Mouse (Mus musculus) forebrain, embryonic 11.5 days (tissue): ENCODE measurements at regions not wholly inside any gene's neighbourhood (a gene's known extent, or its start where the extent isn't known, plus 50 kb on each side); places are given as distances from the start of the nearest gene placed in this dataset.

Experiments used
- ATAC-seq: fragments of 200-750 bp; cut with Nextera tagmentation; replicated peaks from 2 replicates; pipeline ENCODE4 v1.8.0; 2017; ENCODE audit warnings: moderate TSS enrichment; ENCODE audit not compliant: low FRiP score
- DNase-seq: peaks from one replicate; pipeline ENCODE4 v3.0.0-alpha.2; 2017; ENCODE audit warnings: low spot score
- H3K27ac ChIP-seq: fragments of 300-500 bp; sonication (generic); 2 replicates; pipeline ENCODE4 v1.5.1; 2014; ENCODE audit warnings: low read depth, low read length
- H3K27me3 ChIP-seq: fragments of 300-500 bp; sonication (generic); 2 replicates; pipeline ENCODE4 v1.6.1; 2014; ENCODE audit warnings: mild to moderate bottlenecking, low read length, mixed read lengths; ENCODE audit not compliant: control insufficient read depth, insufficient read depth
- H3K36me3 ChIP-seq: fragments of 300-500 bp; sonication (generic); 2 replicates; pipeline ENCODE4 v1.6.1; 2014; ENCODE audit warnings: mild to moderate bottlenecking, low read length, moderate library complexity, mixed read lengths; ENCODE audit not compliant: control insufficient read depth, insufficient read depth
- H3K4me1 ChIP-seq: fragments of 300-500 bp; sonication (generic); replicated peaks from 2 replicates; pipeline ENCODE4 v1.6.1; 2014; ENCODE audit warnings: low read length, mixed read lengths; ENCODE audit not compliant: control insufficient read depth, insufficient read depth
- H3K4me2 ChIP-seq: fragments of 300-500 bp; sonication (generic); 2 replicates; pipeline ENCODE4 v1.6.1; 2014; ENCODE audit warnings: low read depth, mild to moderate bottlenecking, low read length, moderate library complexity, mixed read lengths; ENCODE audit not compliant: severe bottlenecking
- H3K4me3 ChIP-seq: fragments of 300-500 bp; sonication (generic); 2 replicates; pipeline ENCODE4 v1.5.1; 2014; ENCODE audit warnings: low read depth, low read length
- H3K9ac ChIP-seq: fragments of 300-500 bp; sonication (generic); 2 replicates; pipeline ENCODE4 v1.6.1; 2014; ENCODE audit warnings: low read length
- H3K9me3 ChIP-seq: fragments of 300-500 bp; sonication (generic); 2 replicates; pipeline ENCODE4 v1.6.1; 2016; ENCODE audit warnings: low read length, mixed read lengths; ENCODE audit not compliant: control insufficient read depth
- WGBS: fragments of 180-500 bp; shearing (Covaris S2); extraction: QIAGEN DNeasy Blood & Tissue Kit; methylation state at CpG from one replicate; pipeline ENCODE4 v1.1.7; 2014; 5-methylcytosine and 5-hydroxymethylcytosine counted together

DNA sequence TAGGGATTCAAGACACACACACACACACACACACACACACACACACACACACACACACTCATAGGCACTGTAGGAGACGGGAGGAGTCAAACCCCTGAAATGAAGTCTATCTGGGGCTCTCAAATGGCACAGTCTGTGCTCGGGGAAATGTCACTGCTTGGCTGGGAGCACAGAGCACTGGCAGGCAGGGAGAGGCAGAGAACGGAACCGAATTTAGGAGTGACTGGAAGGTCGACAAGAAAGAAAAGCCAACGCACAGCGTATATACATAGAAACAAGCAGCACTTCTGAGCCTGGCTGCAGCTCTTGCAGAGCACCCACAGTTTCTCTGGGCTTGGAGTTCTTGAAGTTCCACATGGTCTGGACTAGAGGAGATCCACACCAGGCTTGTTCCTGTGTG lies 160.1 kb upstream of the Zfp703 start:
- Histone ChIP-seq H3K27ac (no peak overlapping the region), H3K36me3 (no peaks in the 10 kb centered on the region), H3K4me2 (no peak overlapping the region), H3K9me3 (no peaks in the 10 kb centered on the region), H3K4me3 (no peak overlapping the region), H3K4me1 (no peaks in the 10 kb centered on the region), H3K9ac (no peak overlapping the region), H3K27me3 (no peaks in the 10 kb centered on the region)
- ATAC-seq: no peak
- DNase-seq: no peak
- WGBS: 72% methylated on average over 7 of the region's 7 CpGs

DNA sequence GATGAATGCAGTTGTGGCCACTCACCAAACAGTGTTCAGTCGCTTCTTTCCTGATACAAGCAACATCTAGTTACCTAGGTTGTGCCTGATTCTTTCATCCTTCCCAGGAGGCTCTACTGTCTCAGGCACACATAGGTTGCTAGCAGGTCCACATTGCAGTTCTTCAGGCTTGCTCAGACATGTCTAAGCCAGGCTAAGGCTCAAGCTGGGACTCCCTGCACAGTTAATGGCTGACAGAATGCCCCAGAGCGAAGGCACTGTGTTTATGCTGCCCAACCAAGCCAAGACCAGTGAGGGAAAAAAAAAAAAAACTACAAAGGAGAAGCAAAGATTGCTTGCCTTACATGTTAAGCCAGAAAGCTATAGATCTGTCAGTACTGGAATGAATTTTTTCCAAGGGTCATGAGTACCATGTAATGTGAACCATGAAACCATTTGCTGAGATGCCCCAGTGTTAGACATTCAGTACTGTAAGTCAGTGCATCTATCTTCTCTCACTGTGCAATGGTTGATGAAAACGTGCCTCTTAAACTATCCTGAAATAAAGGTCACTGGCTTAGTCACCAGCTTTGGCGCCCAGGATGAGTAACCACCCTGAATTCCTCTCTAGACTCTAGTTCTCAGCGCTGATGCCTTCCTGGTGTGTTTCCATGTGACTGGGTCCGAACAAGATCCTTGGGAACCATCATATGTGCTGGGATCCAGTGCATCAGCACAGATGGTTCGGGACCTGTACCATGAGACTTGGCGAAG lies 152.8 kb upstream of the Zfp703 start:
- WGBS: 85% methylated on average over 8 of the region's 8 CpGs
- no peak for ATAC-seq
- no peak overlapping the region for H3K27ac ChIP-seq
- H3K9me3 ChIP-seq: no peaks in the 10 kb centered on the region
- no peaks in the 10 kb centered on the region for H3K4me1 ChIP-seq
- no peak overlapping the region for H3K4me2 ChIP-seq
- H3K27me3 ChIP-seq: no peaks in the 10 kb centered on the region
- H3K36me3 ChIP-seq: no peaks in the 10 kb centered on the region
- no peak for DNase-seq
- H3K9ac ChIP-seq: no peak overlapping the region
- H3K4me3 ChIP-seq: no peak overlapping the region

DNA sequence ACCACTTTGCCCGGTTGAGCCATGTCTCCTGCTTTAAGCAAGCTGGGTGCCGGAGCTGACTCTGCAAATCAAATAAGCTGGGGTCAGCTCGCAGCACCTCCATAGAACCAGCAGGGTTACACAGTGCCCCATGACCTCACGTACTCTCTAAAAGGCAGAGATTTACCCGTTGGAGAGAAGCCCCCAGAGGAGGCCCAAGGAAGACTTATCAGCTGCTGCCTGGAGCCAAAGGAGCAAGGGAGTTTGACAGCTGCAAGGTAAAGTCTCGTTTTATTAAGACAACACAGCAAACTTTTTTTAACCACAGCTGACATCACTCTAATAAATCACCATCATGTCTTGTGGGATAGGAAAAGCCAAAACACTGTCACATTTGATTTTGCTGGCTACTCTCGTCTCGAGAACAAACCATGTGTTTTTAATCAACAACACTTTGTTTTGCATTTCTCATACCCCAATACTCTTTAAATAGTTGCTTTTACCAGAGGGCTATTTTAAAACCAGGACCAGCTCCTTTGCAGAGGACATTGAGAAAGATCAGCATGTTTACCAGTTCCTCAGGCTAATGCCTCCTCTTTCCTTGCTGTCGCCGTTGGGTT lies 148.7 kb upstream of the Zfp703 start:
- 55% methylated on average over 10 of the region's 10 CpGs for WGBS
- Histone ChIP-seq H3K27ac (no peak overlapping the region), H3K4me1 (no peaks in the 10 kb centered on the region), H3K9ac (no peak overlapping the region), H3K9me3 (no peaks in the 10 kb centered on the region), H3K36me3 (no peaks in the 10 kb centered on the region), H3K4me3 (no peak overlapping the region), H3K4me2 (no peak overlapping the region), H3K27me3 (no peaks in the 10 kb centered on the region)
- DNase-seq (no peak), ATAC-seq (no peak)

DNA sequence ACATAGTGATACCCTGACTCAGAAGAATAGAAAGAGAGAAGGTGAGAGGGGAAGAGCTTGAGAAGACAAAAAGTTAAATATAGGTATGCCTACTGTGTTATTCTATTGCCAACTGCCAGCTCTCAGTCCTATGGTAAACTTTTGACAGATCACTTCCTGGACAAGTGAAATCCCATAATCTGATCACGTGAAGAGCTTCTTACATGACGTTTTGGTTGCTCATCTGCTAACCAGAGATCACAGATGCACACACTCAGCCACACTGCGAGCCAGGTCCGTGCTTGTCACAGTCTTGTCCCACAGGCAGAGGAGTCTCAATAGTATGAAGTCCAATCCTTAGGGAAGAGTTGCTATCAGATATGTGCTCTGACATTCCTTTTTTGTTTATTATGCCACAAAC lies 147.8 kb upstream of the Zfp703 start:
- no peak for ATAC-seq
- Histone ChIP-seq H3K9me3 (no peaks in the 10 kb centered on the region), H3K36me3 (no peaks in the 10 kb centered on the region), H3K27ac (no peak overlapping the region), H3K4me2 (no peak overlapping the region), H3K4me3 (no peak overlapping the region), H3K4me1 (no peaks in the 10 kb centered on the region), H3K9ac (no peak overlapping the region), H3K27me3 (no peaks in the 10 kb centered on the region)
- 90% methylated on average over 4 of the region's 4 CpGs for WGBS
- no peak for DNase-seq

DNA sequence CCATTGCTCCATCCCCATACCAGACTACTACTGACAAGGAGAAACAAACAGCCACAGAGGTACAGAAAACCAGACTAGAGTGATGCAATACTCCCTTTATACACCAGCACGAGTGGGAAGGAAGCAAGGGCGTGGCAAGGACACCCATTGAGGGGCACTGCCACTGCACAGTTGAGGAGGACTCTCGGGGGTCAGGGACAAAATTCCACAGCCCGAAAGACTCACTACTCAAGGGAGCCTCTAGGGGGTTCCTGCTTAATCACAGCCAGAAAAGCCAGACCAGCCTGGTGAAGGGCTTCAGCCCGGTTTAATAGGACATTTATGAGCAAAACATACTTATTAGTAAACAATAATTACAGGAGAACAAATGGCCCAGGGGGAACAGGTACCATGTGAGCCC lies 146.0 kb upstream of the Zfp703 start:
- Histone ChIP-seq H3K9ac (no peak overlapping the region), H3K9me3 (no peaks in the 10 kb centered on the region), H3K27me3 (no peaks in the 10 kb centered on the region), H3K36me3 (no peaks in the 10 kb centered on the region), H3K27ac (no peak overlapping the region), H3K4me1 (no peaks in the 10 kb centered on the region), H3K4me2 (no peak overlapping the region), H3K4me3 (no peak overlapping the region)
- no peak for DNase-seq
- ATAC-seq: no peak
- 41% methylated on average over 5 of the region's 5 CpGs for WGBS

DNA sequence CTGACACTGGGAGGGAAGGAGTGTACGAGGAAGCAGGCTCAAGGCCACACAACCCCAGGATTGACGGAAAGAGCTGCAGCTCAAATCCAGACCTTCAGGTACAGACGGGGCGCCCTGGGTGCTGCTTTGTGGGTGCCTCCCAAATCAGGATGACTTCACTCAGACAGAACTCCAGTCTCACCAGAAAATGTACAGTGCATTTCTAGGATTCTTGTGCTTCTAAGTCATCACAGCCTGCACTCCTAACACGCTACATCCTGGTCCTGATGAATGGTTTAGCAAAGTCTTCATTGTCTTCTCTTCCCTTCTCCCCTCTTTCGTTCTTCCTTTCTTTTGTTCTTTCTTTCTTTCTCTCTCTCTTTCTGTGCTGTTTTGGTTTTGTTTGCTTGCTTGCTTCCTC lies 145.3 kb upstream of the Zfp703 start:
- ATAC-seq: no peak
- 75% methylated on average over 6 of the region's 6 CpGs for WGBS
- H3K4me1 ChIP-seq: no peaks in the 10 kb centered on the region
- H3K27me3 ChIP-seq: no peaks in the 10 kb centered on the region
- no peak overlapping the region for H3K4me3 ChIP-seq
- no peak for DNase-seq
- no peak overlapping the region for H3K9ac ChIP-seq
- H3K9me3 ChIP-seq: no peaks in the 10 kb centered on the region
- no peak overlapping the region for H3K4me2 ChIP-seq
- no peak overlapping the region for H3K27ac ChIP-seq
- H3K36me3 ChIP-seq: no peaks in the 10 kb centered on the region

DNA sequence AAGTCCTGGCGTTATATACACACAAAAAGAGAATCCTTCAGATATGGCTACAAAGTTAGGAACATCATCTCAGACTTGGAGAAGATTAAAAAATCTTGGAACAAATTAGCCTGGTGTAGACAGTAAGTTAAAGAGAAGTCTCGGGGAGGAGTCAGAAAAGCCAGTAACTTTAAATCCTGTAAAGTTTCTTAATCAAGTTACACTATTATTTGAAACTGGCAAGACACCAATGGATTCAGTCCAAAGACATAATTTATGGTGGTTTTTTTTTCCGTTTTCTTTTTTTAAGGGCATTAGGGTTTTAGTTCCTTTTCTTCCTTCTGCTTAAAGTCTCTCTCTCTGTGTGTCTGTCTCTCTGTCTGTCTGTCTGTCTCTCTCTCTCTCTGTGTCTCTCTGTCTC lies 144.6 kb upstream of the Zfp703 start:
- ATAC-seq: no peak
- H3K4me2 ChIP-seq: no peak overlapping the region
- H3K4me1 ChIP-seq: no peaks in the 10 kb centered on the region
- H3K4me3 ChIP-seq: no peak overlapping the region
- no peaks in the 10 kb centered on the region for H3K9me3 ChIP-seq
- no peak overlapping the region for H3K9ac ChIP-seq
- no peaks in the 10 kb centered on the region for H3K36me3 ChIP-seq
- no peak overlapping the region for H3K27ac ChIP-seq
- no peaks in the 10 kb centered on the region for H3K27me3 ChIP-seq
- DNase-seq: no peak
- WGBS: 89% methylated on average over 3 of the region's 3 CpGs

DNA sequence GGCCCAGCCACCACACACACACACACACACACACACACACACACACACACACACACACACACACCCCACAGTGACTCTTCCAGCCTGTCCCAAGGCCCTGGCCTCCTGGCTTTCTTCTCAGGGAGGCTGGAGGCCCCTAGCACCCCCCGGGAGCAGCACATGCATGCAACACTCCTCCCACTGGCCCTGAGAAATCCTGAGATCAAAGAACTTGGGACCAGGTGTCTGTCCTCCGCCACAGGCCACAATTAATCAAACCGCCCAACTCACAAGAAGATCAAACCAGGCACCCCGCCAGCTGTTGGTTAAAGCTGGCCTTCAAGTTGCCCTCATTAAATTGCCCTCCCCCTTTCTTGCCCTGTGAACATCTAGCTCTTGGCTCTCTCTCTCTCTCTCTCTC lies 143.8 kb upstream of the Zfp703 start:
- peak; percentile 81 for ATAC-seq
- H3K9ac ChIP-seq: no peak overlapping the region
- H3K4me3 ChIP-seq: no peak overlapping the region
- no peaks in the 10 kb centered on the region for H3K27me3 ChIP-seq
- H3K9me3 ChIP-seq: no peaks in the 10 kb centered on the region
- WGBS: 14% methylated on average over 4 of the region's 4 CpGs
- H3K4me1 ChIP-seq: no peaks in the 10 kb centered on the region
- H3K27ac ChIP-seq: no peak overlapping the region
- peak; percentile 78 for DNase-seq
- H3K36me3 ChIP-seq: no peaks in the 10 kb centered on the region
- H3K4me2 ChIP-seq: no peak overlapping the region

DNA sequence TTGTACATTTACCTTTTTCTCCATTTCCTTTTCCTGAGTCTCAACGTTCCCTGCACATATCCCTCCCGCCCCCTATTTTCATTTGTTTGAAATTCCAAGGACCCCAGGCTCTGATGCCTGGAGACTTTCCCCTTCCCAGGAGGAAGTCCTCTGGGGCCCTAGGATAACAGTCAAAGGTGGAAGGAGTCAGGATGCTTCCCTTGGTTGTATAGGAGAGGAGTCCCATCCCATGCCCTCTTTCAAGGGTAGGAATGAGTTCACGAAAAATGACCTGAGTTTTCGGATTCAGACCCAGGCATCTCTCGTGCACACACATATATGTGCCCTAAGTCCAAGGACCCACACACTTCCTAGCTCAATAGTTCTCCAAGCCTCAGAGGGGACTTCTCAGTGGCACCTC lies 143.3 kb upstream of the Zfp703 start:
- Histone ChIP-seq H3K9ac (no peak overlapping the region), H3K4me3 (no peak overlapping the region), H3K27ac (no peak overlapping the region), H3K4me1 (no peaks in the 10 kb centered on the region), H3K36me3 (no peaks in the 10 kb centered on the region), H3K4me2 (no peak overlapping the region), H3K27me3 (no peaks in the 10 kb centered on the region), H3K9me3 (no peaks in the 10 kb centered on the region)
- no peak for ATAC-seq
- WGBS: 67% methylated on average over 5 of the region's 5 CpGs
- DNase-seq: no peak
